Mouse (Mus musculus) thymus, postnatal 10 days (tissue): ENCODE data around the gene Fhad1.
A peak's percentile ranks its signal among the peaks of the same experiment; 100 is the strongest.

Source experiments
- DNase-seq, 2 experiments: peaks; one replicate each; pipeline ENCODE4 v3.0.0; 2021; ENCODE audit warnings: low spot score in 2 of 2

The Fhad1 gene

DNA sequence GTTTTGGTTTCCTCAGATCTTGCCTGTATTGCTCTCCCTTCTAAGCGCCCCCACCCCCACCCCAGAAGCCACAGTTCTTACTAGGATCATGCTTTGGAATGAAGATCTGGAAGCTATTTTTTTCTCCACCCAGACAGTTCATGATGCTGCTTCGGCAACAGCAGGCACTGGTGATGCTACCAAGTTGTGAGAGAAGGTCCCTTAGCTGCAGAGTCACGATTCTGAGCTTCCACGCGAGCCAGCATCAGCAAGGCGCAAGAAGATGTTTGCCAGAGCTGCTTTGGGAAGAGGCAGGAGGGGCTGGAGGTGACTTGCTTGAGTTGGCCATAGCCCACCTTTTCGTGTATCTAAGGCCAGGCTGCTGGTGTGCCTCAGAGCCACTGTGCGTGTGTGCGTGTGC is 129.4 kb downstream of the Fhad1 start:
- DNase-seq: no peak

- no peak for DNase-seq
Observed at GRCm38 (mm10) chr4:141882858-141883257, 132.0 kb downstream of the Fhad1 start.

- no peak for DNase-seq
Observed at GRCm38 (mm10) chr4:141881950-141882349, 132.9 kb downstream of the Fhad1 start.

- DNase-seq: no peak
Observed at GRCm38 (mm10) chr4:141881289-141881914, 133.5 kb downstream of the Fhad1 start.

DNA sequence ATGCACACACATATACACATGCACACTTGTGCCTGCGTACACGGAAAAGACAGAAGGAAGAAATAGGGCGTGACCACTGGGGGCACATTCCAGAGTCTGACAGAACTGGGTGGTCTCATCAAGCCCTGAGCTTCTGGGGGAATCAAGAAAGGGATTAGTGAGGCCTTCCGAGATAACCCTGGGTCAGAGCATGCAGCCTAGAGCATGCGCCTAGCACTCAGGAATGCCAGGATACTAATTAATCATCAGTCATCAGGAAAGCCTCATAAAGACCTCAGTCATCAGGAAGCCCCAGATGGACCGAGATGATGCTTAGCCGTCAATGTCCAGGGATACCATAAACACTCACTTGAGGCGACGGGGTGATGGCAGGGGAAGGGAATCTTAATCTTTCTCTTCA is 135.0 kb downstream of the Fhad1 start:
- DNase-seq: no peak

GRCm38 (mm10) chr4:141879074-141879473 is 135.8 kb downstream of the Fhad1 start:
- no peak for DNase-seq

GRCm38 (mm10) chr4:141878621-141879020 is 136.3 kb downstream of the Fhad1 start:
- no peak for DNase-seq

- no peak for DNase-seq
Observed at GRCm38 (mm10) chr4:141875481-141876108, 139.3 kb downstream of the Fhad1 start.

- peak; percentile 64 to 72 for DNase-seq
Observed at GRCm38 (mm10) chr4:141874601-141875460, 140.1 kb downstream of the Fhad1 start, which contains the start of gene Efhd2. Gene Efhd2 (minus strand): TSS chr4:141874920.

DNA sequence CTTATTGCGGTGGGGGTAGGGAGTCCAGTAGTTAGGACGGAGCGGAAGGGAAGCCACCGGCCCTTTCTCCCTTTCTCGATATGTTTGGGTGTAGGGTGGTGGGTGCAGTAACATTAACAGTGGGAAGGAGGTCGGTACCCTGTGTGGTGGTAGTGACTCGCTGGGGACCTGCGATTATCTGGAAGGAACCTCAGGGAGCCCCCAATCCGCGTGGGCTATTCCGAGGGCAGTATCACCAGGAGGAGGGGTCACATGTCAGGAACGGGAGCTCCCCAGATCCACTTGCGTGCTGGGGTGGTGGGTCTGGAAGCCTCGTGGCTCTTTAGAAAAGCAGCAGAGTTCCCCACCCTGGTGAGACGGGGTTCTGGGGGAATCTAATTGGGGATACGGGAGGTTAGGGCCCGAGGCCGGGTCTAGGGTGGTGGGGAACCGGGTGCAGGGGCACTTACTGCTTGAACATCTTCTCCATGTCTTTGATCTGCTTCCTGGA is 140.7 kb downstream of the Fhad1 start:
- no peak for DNase-seq

DNA sequence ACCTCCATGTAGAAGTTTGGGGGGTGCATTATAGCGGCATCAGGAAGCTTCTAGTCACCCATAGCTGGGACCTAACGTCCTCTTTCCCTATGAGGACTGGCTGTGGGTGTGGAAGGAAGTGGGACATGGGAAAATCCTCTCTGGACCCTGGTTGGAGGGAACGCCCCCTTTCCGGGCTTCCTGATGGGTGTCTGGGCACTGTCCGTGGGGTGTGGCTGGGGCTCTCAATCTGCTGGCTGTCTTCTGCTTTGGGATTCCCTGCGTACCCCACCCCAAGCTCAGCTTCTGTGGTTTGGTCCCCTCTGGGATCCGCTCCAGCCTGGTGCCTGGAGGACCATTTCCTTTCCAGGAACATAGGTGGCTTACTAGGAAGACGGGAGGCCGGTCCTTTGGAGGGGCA is 141.9 kb downstream of the Fhad1 start:
- no peak for DNase-seq

DNA sequence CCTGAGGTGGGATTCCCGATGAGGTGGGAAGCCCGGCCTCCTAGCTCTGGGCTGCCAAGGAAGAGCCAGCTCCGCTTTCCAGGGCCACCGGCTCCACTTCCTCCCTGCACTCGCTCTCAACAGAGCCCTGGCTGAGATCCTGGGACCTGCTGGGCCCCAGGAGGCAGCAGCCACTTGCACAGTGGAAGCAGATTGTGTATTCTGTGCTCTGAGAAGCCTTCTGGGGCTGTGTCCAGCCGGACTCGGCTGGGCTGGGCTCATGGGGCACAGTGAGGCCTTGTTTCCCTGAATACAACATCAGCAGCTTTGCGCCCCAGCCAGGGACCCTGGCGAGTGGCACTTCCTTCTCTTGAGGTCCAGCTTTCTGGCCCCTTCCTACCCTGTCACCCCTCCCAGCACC is 143.0 kb downstream of the Fhad1 start:
- DNase-seq: no peak

- DNase-seq: no peak
Observed at GRCm38 (mm10) chr4:141871333-141871725, 143.6 kb downstream of the Fhad1 start.

DNA sequence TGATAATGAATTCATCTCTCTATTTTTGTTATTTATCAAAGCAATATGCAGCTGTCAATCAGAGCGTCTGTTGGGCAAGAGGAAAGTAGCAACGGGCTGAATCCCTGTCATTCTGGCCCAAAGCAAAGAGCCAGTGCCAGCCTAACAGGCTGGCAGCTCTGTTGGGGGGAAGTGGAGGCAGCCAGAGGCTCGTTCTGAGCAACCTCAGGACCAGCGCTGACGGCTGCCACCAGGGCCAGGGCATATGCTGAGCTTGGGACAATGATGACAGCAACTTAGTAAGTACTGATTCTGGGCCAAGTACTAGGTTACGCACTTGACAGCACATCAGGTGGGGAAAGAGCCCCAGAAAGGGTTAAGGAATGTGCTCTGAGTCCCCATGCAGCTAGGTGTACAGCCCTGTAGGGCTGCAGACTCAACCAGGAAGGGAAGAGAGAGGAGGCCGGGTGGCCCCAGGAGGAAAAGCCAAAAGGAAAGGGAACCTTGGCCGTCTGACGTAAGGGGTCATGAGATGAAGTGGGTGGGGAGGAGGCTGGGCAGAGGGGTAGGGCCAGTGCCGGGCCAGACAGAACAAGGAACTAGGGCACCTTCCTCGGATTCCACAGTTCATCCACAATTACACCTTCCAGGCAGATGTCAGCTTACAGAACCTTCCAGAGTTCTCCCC is 144.1 kb downstream of the Fhad1 start:
- DNase-seq: no peak

DNA sequence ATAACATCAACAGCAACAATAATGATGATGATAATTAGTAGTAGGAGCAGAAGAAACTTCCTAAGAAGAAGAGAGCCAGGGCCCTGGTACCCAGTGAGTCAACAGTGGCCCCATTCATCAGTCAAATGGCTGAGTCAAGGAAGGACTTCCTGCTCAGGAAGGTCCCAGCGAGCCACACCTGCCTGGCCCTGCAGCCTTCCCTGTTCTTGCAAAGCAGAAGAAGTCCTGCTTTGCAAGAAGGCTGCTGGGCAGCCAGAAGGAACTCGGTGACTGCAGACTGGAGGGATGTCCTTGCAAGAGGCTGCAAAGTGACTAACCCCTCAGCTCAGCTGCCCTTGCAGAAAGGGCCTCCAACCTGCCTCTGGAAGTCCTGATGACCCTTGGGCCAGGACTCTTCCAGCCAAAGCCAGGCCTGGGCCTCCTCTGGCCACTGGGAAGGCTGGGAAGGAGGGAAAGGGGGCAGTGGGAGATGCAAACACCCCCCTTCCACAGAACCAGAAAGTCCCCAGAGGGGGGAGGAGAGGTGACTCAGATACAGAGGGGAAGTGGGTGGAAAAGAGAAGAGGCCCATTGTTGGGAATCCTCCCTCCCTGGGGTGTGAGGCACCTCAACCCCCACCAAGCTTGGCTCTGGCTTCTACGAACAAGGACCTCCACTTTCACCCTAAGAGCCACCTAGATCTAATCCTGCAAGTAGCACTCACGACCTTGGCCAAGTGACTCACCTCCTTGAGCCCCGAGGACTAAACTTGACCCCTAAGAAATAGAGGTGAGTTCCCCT is 145.3 kb downstream of the Fhad1 start:
- no peak for DNase-seq

DNA sequence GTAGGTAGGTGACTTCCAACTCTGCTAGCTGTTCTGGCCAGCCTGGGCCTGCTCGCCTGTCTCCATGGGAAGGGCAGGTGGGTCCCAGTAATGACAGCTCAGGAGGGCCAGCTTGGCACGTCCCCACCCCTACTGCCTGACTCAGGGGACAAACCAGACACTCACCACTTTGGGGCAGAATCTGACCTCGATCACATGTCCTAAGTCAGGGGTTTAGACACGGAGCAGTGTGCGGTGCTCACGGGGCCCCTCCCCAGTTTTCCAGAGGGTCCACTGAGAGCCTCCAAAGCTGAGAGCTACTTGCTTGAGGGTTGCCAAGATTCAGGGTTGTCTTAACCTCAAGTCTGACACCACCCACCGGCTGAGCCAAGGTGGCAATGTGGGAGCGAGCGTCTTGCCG is 146.8 kb downstream of the Fhad1 start:
- no peak for DNase-seq

- DNase-seq: no peak
Observed at GRCm38 (mm10) chr4:141867498-141867897, 147.4 kb downstream of the Fhad1 start.

GRCm38 (mm10) chr4:141866933-141867490 is 147.9 kb downstream of the Fhad1 start:
- DNase-seq: no peak

DNA sequence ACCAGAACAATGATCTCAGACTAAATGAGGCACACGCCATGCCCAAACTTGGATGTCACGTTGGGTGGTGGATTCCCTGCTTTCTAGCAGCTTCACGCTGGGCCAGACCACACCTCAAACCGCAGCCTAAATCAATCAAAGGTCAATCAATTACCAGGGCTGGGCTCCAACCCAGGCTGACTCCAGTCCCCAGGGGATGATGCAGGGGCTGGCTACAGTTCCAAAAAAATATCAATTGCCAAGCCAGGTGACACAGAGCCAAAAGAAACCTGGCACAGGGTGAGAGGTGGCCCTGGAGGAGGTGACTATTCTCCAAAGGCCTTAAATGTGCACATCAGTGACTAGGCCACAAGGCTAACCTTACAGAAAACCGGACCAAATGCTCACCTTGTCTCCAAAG is 149.3 kb downstream of the Fhad1 start:
- DNase-seq: no peak

DNA sequence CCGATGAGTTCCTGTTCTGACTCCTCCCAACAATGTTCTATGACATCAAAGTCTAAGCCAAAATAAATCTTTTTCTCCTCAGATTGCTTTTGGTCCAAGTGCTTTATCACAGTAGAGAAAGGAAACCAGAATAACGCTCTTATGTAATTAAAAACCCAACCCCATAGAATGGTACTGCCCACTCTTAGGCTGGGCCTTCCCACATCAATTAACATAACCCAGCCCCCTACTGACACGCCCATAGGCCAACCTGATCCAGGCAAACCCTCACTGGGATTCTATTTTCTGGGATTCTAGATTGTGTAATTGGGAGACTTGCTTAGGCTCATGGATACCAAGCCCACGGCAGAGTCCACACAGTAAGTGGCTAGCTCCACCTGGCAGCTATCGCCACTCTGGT is 149.9 kb downstream of the Fhad1 start:
- DNase-seq: no peak

- DNase-seq: no peak
Observed at GRCm38 (mm10) chr4:141864506-141864905, 150.4 kb downstream of the Fhad1 start.
